In the genomic region with DNA sequence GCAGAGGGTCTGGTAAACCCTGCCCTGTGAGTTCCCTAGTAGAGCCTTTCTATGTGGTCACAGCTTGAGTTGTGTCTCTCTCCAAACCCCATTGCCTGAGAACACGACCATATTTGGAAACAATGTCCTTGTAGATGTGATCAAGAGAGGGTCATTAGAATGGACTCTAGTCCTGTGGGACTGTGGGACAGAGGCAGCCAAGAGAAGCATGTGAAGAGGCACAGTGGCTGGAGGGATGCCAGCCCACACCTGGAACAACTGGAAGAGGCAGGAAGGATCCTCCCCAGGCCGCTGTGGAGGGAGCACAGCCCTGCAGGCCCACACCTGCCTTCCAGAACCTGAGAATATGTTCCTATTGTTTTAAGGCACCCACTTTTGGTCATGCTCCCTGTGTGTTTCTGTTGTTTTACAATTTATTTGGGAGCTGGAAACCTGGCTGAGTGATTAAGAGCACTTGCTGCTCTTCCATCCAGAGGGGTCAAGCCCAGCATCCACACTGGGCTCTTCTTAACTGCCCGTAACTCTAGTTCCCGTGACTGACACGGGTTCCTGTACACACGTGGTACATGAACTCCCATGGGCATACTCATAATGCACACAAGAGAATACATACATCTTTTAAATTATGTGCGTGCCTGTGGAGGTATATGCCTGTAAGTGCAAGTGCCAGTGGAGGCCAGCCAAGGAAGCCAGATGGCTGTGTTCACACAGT, we compare ENCODE assay signal across 9 mouse cellular contexts. TPM values are rescaled to one million over a fixed set of nuclear protein-coding genes. Genes with fewer than 3 reads are reported as not detected.
A peak's percentile ranks its signal among the peaks of the same experiment; 100 is the strongest.
DNase-seq lines count a peak whose midpoint lies in the region; ATAC-seq and TF ChIP-seq lines count a peak whose summit lies in the region.
"Had no signal": no experiment of that assay in that cellular context is flagged by ENCODE, and none has a peak within 500 bp of the region (broad histone marks: within the 10 kb centered on the region; RNA-seq: fewer than 3 reads in every experiment).

No protein-coding gene starts in this region.

- ATAC-seq in kidney, embryonic 14.5 days (ENCODE audit: low FRiP score, low TSS enrichment): no peak
- no peak; the same call in 1 of the 2 replicates for ATAC-seq in limb, embryonic 13.5 days (ENCODE audit: low FRiP score, low read depth)
- ATAC-seq in erythroid progenitor cell, adult 5-6 weeks (replicated peaks; ENCODE audit: low FRiP score, poor library complexity, severe bottlenecking): no peak
- ATAC-seq: liver, embryonic 12.5 days; Patski had no signal

- H3K9ac ChIP-seq in kidney, embryonic 14.5 days (ENCODE audit: low read depth, low read length): no peak overlapping the region
- H3K9ac ChIP-seq in limb, embryonic 13.5 days: no peak overlapping the region
- H3K9ac ChIP-seq: liver, embryonic 12.5 days had no signal

- no peak overlapping the region for H3K4me2 ChIP-seq in kidney, embryonic 14.5 days (replicated peaks; ENCODE audit: low read depth, low read length)
- no peak overlapping the region for H3K4me2 ChIP-seq in limb, embryonic 13.5 days (replicated peaks)
- H3K4me2 ChIP-seq: liver, embryonic 12.5 days had no signal

- H3K36me3 ChIP-seq in kidney, embryonic 14.5 days (ENCODE audit: control insufficient read depth, insufficient read depth, low read length): peaks cover 25% of the 10 kb centered on the region
- H3K36me3 ChIP-seq in limb, embryonic 13.5 days: peaks cover 27% of the 10 kb centered on the region

- no peak overlapping the region for H3K4me3 ChIP-seq in kidney, embryonic 14.5 days (ENCODE audit: low read length)
- no peak overlapping the region for H3K4me3 ChIP-seq in bone marrow, adult 2 months (replicated peaks; ENCODE audit: control insufficient read depth, low read depth, low read length)
- no peak overlapping the region for H3K4me3 ChIP-seq in limb, embryonic 13.5 days
- H3K4me3 ChIP-seq: liver, embryonic 12.5 days had no signal

- H3K27ac ChIP-seq in kidney, embryonic 14.5 days (ENCODE audit: low read depth, low read length): peak overlapping the region; percentile 57; the same call in 1 of the 2 replicates
- peak overlapping the region; percentile 13 for H3K27ac ChIP-seq in bone marrow, adult 2 months (ENCODE audit: control insufficient read depth, insufficient read depth, low read depth, low read length, poor library complexity)
- H3K27ac ChIP-seq in limb, embryonic 13.5 days: peak overlapping the region; percentile 87

- TF ChIP-seq CTCF in bone marrow, adult 2 months (IDR thresholded peaks at IDR 0.05; ENCODE audit: control insufficient read depth, insufficient read depth, low read length): no peak

- peaks cover 21% of the 10 kb centered on the region for H3K4me1 ChIP-seq in kidney, embryonic 14.5 days (ENCODE audit: control insufficient read depth, insufficient read depth, low read length)
- peaks cover 7% of the 10 kb centered on the region for H3K4me1 ChIP-seq in bone marrow, adult 2 months (ENCODE audit: control insufficient read depth, insufficient read depth, low read length)
- H3K4me1 ChIP-seq in limb, embryonic 13.5 days: peaks cover 31% of the 10 kb centered on the region

- no peak for DNase-seq in kidney, adult 18-20 months
- peak; percentile 58 to 61 for DNase-seq in cerebellum, postnatal 10 days
- DNase-seq in spleen, postnatal 10 days (ENCODE audit: low spot score in 2 of 2): no peak

- H3K27me3 ChIP-seq in kidney, embryonic 14.5 days (ENCODE audit: control insufficient read depth, insufficient read depth, low read length): no peaks in the 10 kb centered on the region
- H3K27me3 ChIP-seq in limb, embryonic 13.5 days: no peaks in the 10 kb centered on the region
- H3K27me3 ChIP-seq: liver, embryonic 12.5 days; Patski had no signal

- WGBS in kidney, embryonic 14.5 days: 83% methylated on average over 7 of the region's 7 CpGs
- WGBS in bone marrow, adult 2 months: 70% methylated on average over 7 of the region's 7 CpGs
- 77% methylated on average over 7 of the region's 7 CpGs for WGBS in limb, embryonic 13.5 days

- no peaks in the 10 kb centered on the region for H3K9me3 ChIP-seq in kidney, embryonic 14.5 days (ENCODE audit: control insufficient read depth, low read length)
- no peaks in the 10 kb centered on the region for H3K9me3 ChIP-seq in limb, embryonic 13.5 days
- H3K9me3 ChIP-seq: liver, embryonic 12.5 days had no signal

- no peak for TF ChIP-seq POLR2A in bone marrow, adult 2 months (IDR thresholded peaks at IDR 0.05; ENCODE audit: borderline replicate concordance, control insufficient read depth, low read depth, low read length)

RNA-seq across cellular contexts. Expression of a gene that starts 5.2 kb away (rescaled TPM):
- polyA plus RNA-seq in kidney, embryonic 14.5 days (2014; fragmentation: Nextera tagmentation; extraction: Ambion mirVana): 11.4 and 12.4 TPM in 2 replicates
- polyA plus RNA-seq in bone marrow, adult 2 months (2011; ENCODE audit: insufficient read depth, insufficient read length, low replicate concordance, missing spikeins): 19.2 and 28.3 TPM in 2 replicates
- polyA plus RNA-seq in limb, embryonic 13.5 days (2015; fragmentation: Nextera tagmentation; extraction: Ambion mirVana): 15.9 and 17.1 TPM in 2 replicates
- total RNA-seq in erythroid progenitor cell, adult 5-6 weeks (2015; ENCODE audit: low replicate concordance): 10.5 TPM in 2 replicates
- total RNA-seq in erythroid progenitor cell, adult 5-6 weeks (2017; ENCODE audit: low replicate concordance): 11.6 and 12.3 TPM in 2 replicates

RNA-seq across cellular contexts. Expression of a gene that starts 36.4 kb away (rescaled TPM):
- polyA plus RNA-seq in kidney, embryonic 14.5 days (2014; fragmentation: Nextera tagmentation; extraction: Ambion mirVana): 12.2 and 18.1 TPM in 2 replicates
- 10.2 and 18.5 TPM in 2 replicates for polyA plus RNA-seq in bone marrow, adult 2 months (2011; ENCODE audit: insufficient read depth, insufficient read length, low replicate concordance, missing spikeins)
- polyA plus RNA-seq in limb, embryonic 13.5 days (2015; fragmentation: Nextera tagmentation; extraction: Ambion mirVana): 22.1 and 25.0 TPM in 2 replicates
- total RNA-seq in erythroid progenitor cell, adult 5-6 weeks (2015; ENCODE audit: low replicate concordance): 1.4 and 2.9 TPM in 2 replicates
- 0.90 and 0.91 TPM in 2 replicates for total RNA-seq in erythroid progenitor cell, adult 5-6 weeks (2017; ENCODE audit: low replicate concordance)

Comparison
In these comparisons a context has a peak if more than half of its experiments do, and no peak if none do; other contexts are left out.
1. H3K27ac ChIP-seq: peak in every context shown above with its lines; median percentile 87 in limb, embryonic 13.5 days; 57 in kidney, embryonic 14.5 days; 13 in bone marrow, adult 2 months.
2. DNase-seq: peak in cerebellum, postnatal 10 days (2 of 2); none in kidney, adult 18-20 months (single experiment) and spleen, postnatal 10 days (0 of 2).